Mouse (Mus musculus) G1E (cell line): ENCODE results near the gene Pnma5. TPM values are rescaled to one million over a fixed set of nuclear protein-coding genes. Genes with fewer than 3 reads are reported as not detected.

ENCODE experiments used
- ATAC-seq: 2 replicates; pipeline ENCODE4 v1.8.0; 2016; ENCODE audit warnings: mild to moderate bottlenecking; ENCODE audit not compliant: insufficient number of reproducible peaks, poor library complexity, low FRiP score, severe bottlenecking; ENCODE audit errors: extremely low read depth
- DNase-seq: peaks from one replicate; pipeline ENCODE4 v3.0.0; 2012; ENCODE audit warnings: low spot score
- H3K27me3 ChIP-seq: 2 replicates; pipeline ENCODE4 v1.6.1; 2012; ENCODE audit warnings: mild to moderate bottlenecking, low read length, inconsistent platforms; ENCODE audit not compliant: insufficient read depth
- H3K36me3 ChIP-seq: replicated peaks from 2 replicates; pipeline ENCODE3; 2012; ENCODE audit warnings: mild to moderate bottlenecking, inconsistent platforms
- H3K4me1 ChIP-seq: 2 replicates; pipeline ENCODE4 v1.6.1; 2012; ENCODE audit warnings: low read depth, low read length, inconsistent platforms, mixed read lengths; ENCODE audit not compliant: insufficient read depth
- H3K4me3 ChIP-seq: 2 replicates; pipeline ENCODE4 v1.5.1; 2012; ENCODE audit warnings: low read depth, mild to moderate bottlenecking, inconsistent platforms, low read length, moderate library complexity, mixed read lengths
- H3K9me3 ChIP-seq: replicated peaks from 2 replicates; pipeline ENCODE4 v1.6.1; 2012; ENCODE audit warnings: inconsistent platforms
- CTCF ChIP-seq: IDR thresholded peaks from 2 replicates; pipeline ENCODE4 v1.5.1; 2012; ENCODE audit warnings: low read depth, low read length, inconsistent platforms, mixed read lengths
- GATA1 ChIP-seq: IDR thresholded peaks from 2 replicates; pipeline ENCODE4 v1.6.1; 2012; ENCODE audit warnings: borderline replicate concordance, low read length, inconsistent platforms, mixed read lengths
- GATA2 ChIP-seq: IDR thresholded peaks from 2 replicates; pipeline ENCODE4 v1.6.1; 2012; ENCODE audit warnings: low read depth, low read length, inconsistent platforms, borderline replicate concordance
- POLR2AphosphoS5 ChIP-seq: IDR thresholded peaks from 2 replicates; pipeline ENCODE4 v1.6.1; 2012; ENCODE audit warnings: low read depth, low read length, inconsistent platforms; ENCODE audit not compliant: insufficient replicate concordance
- TAL1 ChIP-seq: conservative IDR thresholded peaks from 2 replicates; pipeline ENCODE4 v1.6.1; 2012; ENCODE audit warnings: low read depth, low read length, inconsistent platforms, mixed read lengths
- polyA plus RNA-seq: library from polyadenylated mRNA; stranded (reverse); fragments of >175 nt; gene quantifications from 2 replicates; pipeline ENCODE4 v1.2.3, GENCODE M21; 2012
- total RNA-seq, 2 experiments: library from RNA; stranded (forward) in 1 of 2; stranded (reverse) in 1 of 2; fragments of 200-1000 nt in 1 of 2; fragments of >200 nt in 1 of 2; fragmentation: Nextera tagmentation in 1 of 2; gene quantifications; 2 replicates each; pipeline ENCODE4 v1.2.3; 2014 to 2017

The Pnma5 gene
- total and polyA plus RNA-seq, 3 experiments: not detected

DNA sequence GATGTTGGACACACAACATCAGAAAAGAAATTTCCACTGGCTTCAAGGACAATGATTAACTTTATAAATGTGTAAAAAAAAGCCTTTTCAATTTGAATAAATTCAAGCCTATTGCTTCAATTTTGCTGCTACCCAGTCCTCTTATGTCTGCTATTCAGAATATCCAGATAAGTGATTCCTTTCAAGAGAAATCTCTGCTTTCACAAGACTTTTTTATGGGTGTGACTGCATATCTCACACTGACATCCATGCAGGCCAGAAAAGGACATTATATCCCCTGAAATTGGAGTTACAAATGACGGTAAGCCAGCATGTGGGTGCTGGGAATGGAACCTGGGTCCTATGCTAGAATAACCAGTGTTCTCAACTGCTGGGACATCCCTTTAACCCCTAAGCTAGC, 24.6 kb upstream of the Pnma5 start:
- H3K27me3 ChIP-seq: no peaks in the 10 kb centered on the region
- no peaks in the 10 kb centered on the region for H3K4me1 ChIP-seq
- ATAC-seq: no peak
- no peaks in the 10 kb centered on the region for H3K36me3 ChIP-seq
- no peaks in the 10 kb centered on the region for H3K9me3 ChIP-seq
- H3K4me3 ChIP-seq: no peak overlapping the region
- TF ChIP-seq TAL1 (no peak), GATA2 (no peak), GATA1 (no peak), POLR2AphosphoS5 (no peak), CTCF (no peak)
- DNase-seq: no peak

GRCm38 (mm10) chrX:73053860-73054563, 17.1 kb upstream of the Pnma5 start:
- no peaks in the 10 kb centered on the region for H3K36me3 ChIP-seq
- ATAC-seq (peak; percentile 54), DNase-seq (peak; percentile 53)
- no peak overlapping the region; the same call in 1 of the 2 replicates for H3K4me3 ChIP-seq
- no peaks in the 10 kb centered on the region for H3K9me3 ChIP-seq
- no peaks in the 10 kb centered on the region for H3K27me3 ChIP-seq
- no peaks in the 10 kb centered on the region; the same call in 1 of the 2 replicates for H3K4me1 ChIP-seq
- TF ChIP-seq GATA1 (no peak), CTCF (peak; percentile 39)

- no peak overlapping the region for H3K4me3 ChIP-seq
- no peak for TF ChIP-seq CTCF
- TF ChIP-seq POLR2AphosphoS5: no peak
- TF ChIP-seq GATA1: no peak
- TF ChIP-seq TAL1: no peak
- no peak for TF ChIP-seq GATA2
- H3K27me3 ChIP-seq: peaks cover 2% of the 10 kb centered on the region; the same call in 1 of the 2 replicates
- DNase-seq (no peak), ATAC-seq (no peak)
- 0 out of 2 replicates have a peak, but pooled peaks cover 2% of the 10 kb centered on the region for H3K9me3 ChIP-seq
- no peaks in the 10 kb centered on the region for H3K36me3 ChIP-seq
- no peaks in the 10 kb centered on the region for H3K4me1 ChIP-seq
Observed at GRCm38 (mm10) chrX:73039666-73040065, 2.8 kb upstream of the Pnma5 start.

DNA sequence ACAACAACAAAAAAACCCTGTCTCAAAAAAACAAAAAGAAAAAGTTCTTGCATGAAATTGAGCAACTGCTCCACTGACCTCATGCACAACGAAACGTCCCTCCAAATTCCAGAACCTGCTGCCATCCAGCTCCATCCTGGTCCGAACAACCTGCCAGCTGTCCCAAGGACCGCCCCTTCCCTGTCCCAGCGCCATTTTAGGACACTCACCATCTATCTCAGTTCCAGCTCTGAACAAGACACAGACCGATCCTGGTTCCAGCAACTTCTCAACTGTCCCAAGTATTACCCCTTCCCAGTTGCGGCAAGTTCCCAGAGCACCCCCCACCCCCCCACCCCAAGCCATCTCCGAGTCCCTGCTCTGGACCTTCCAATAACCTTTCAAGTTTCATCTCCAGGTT, 1.9 kb upstream of the Pnma5 start:
- ATAC-seq (no peak), DNase-seq (no peak)
- H3K4me1 ChIP-seq: no peaks in the 10 kb centered on the region
- H3K4me3 ChIP-seq: no peak overlapping the region
- TF ChIP-seq GATA1 (no peak), GATA2 (no peak), TAL1 (no peak), POLR2AphosphoS5 (no peak), CTCF (no peak)
- H3K27me3 ChIP-seq: peaks cover 2% of the 10 kb centered on the region; the same call in 1 of the 2 replicates
- 0 out of 2 replicates have a peak, but pooled peaks cover 2% of the 10 kb centered on the region for H3K9me3 ChIP-seq
- no peaks in the 10 kb centered on the region for H3K36me3 ChIP-seq

DNA sequence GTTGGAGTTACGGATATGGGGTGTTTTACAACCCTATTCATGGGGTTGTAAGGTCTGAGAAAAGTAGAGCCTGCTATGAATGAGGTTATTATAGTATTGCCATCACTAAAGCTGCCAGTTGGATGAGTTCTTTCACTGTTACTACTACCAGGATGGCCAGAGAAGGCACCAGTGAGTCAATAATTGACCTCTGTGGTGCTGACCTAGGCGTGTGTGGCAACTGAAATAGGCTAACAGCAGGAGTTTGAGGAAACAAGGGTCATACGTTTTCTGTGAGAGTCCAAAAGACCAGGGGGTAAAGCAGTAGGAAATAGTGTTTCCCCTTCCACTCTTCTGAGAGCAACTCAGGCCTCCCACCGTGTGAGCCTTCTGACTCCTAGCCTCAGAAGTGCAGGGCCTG, 24.1 kb downstream of the Pnma5 start:
- H3K27me3 ChIP-seq: peaks cover 8% of the 10 kb centered on the region; the same call in 1 of the 2 replicates
- no peaks in the 10 kb centered on the region for H3K9me3 ChIP-seq
- H3K36me3 ChIP-seq: no peaks in the 10 kb centered on the region
- H3K4me3 ChIP-seq: no peak overlapping the region
- H3K4me1 ChIP-seq: peaks cover 2% of the 10 kb centered on the region; the same call in 1 of the 2 replicates
- DNase-seq: no peak
- ATAC-seq: no peak
- TF ChIP-seq GATA2 (no peak), POLR2AphosphoS5 (no peak), CTCF (no peak), GATA1 (no peak), TAL1 (no peak)

GRCm38 (mm10) chrX:73007597-73008479, 29.1 kb downstream of the Pnma5 start:
- H3K4me3 ChIP-seq: peak overlapping the region; percentile 65
- H3K4me1 ChIP-seq: peaks cover 2% of the 10 kb centered on the region; the same call in 1 of the 2 replicates
- H3K27me3 ChIP-seq: no peaks in the 10 kb centered on the region
- ATAC-seq (peak; percentile 93), DNase-seq (peak; percentile 72)
- no peaks in the 10 kb centered on the region for H3K36me3 ChIP-seq
- no peaks in the 10 kb centered on the region for H3K9me3 ChIP-seq
- no peak for TF ChIP-seq TAL1
- peak; percentile 42; the same call in 1 of the 2 replicates for TF ChIP-seq CTCF
- no peak for TF ChIP-seq POLR2AphosphoS5
- TF ChIP-seq GATA1: no peak
